Mouse (Mus musculus) testis, adult 2 months (tissue): ENCODE results near the gene BC005537.

Experiments used
- CTCF ChIP-seq: fragments of 200-500 bp; IDR thresholded peaks from 2 replicates; pipeline ENCODE4 v1.5.1; 2012; ENCODE audit warnings: low read depth, mild to moderate bottlenecking, inconsistent platforms, low read length, moderate library complexity; ENCODE audit not compliant: control insufficient read depth, insufficient read depth, insufficient replicate concordance
- POLR2A ChIP-seq: fragments of 200-500 bp; IDR thresholded peaks from 2 replicates; pipeline ENCODE4 v1.6.1; 2012; ENCODE audit warnings: low read depth, mild to moderate bottlenecking, inconsistent platforms, low read length, moderate library complexity; ENCODE audit not compliant: control insufficient read depth

- no peak for TF ChIP-seq POLR2A
- no peak for TF ChIP-seq CTCF
Observed at GRCm38 (mm10) chr13:24861084-24861483, 59.6 kb downstream of the BC005537 start.
